Mouse (Mus musculus): ENCODE results near the gene 4931406P16Rik. TPM values are rescaled to one million over a fixed set of nuclear protein-coding genes. Genes with fewer than 3 reads are reported as not detected.

4931406P16Rik gene
- polyA plus RNA-seq, 1 experiment from 2014 or later: 23.6 TPM

GRCm38 (mm10) chr7:34308586-34308985, 4.8 kb downstream of the 4931406P16Rik start:
- Histone ChIP-seq H3K27me3 (no peaks in the 10 kb centered on the region), H3K4me1 (peaks cover 12% of the 10 kb centered on the region), H3K36me3 (no peaks in the 10 kb centered on the region), H3K4me3 (no peak overlapping the region), H3K4me2 (no peak overlapping the region), H3K9me3 (no peaks in the 10 kb centered on the region), H3K27ac (no peak overlapping the region), H3K9ac (no peak overlapping the region)
- ATAC-seq (ENCODE audit: insufficient number of reproducible peaks, insufficient read depth, low FRiP score, low TSS enrichment, low read depth): no peak
- 77% methylated on average over 5 of the region's 5 CpGs for WGBS

- H3K27me3 ChIP-seq: no peaks in the 10 kb centered on the region
- H3K36me3 ChIP-seq: 0 out of 2 replicates have a peak, but pooled peaks cover 5% of the 10 kb centered on the region
- WGBS: 74% methylated on average over 4 of the region's 4 CpGs
- H3K9ac ChIP-seq: no peak overlapping the region
- no peaks in the 10 kb centered on the region for H3K9me3 ChIP-seq
- no peak for ATAC-seq (ENCODE audit: insufficient number of reproducible peaks, insufficient read depth, low FRiP score, low TSS enrichment, low read depth)
- no peak overlapping the region for H3K4me2 ChIP-seq
- H3K27ac ChIP-seq: no peak overlapping the region
- peaks cover 12% of the 10 kb centered on the region for H3K4me1 ChIP-seq
- no peak overlapping the region for H3K4me3 ChIP-seq
Observed at GRCm38 (mm10) chr7:34305454-34305853, 7.9 kb downstream of the 4931406P16Rik start.

- no peak for ATAC-seq (ENCODE audit: insufficient number of reproducible peaks, insufficient read depth, low FRiP score, low TSS enrichment, low read depth)
- Histone ChIP-seq H3K27ac (no peak overlapping the region), H3K9ac (no peak overlapping the region), H3K4me2 (no peak overlapping the region), H3K27me3 (no peaks in the 10 kb centered on the region), H3K4me1 (peaks cover 4% of the 10 kb centered on the region; the same call in 1 of the 2 replicates), H3K9me3 (no peaks in the 10 kb centered on the region), H3K36me3 (0 out of 2 replicates have a peak, but pooled peaks cover 5% of the 10 kb centered on the region), H3K4me3 (no peak overlapping the region)
- WGBS: 88% methylated on average over 1 of the region's 1 CpGs
Observed at GRCm38 (mm10) chr7:34302651-34303050, 10.7 kb downstream of the 4931406P16Rik start.

GRCm38 (mm10) chr7:34301952-34302351, 11.4 kb downstream of the 4931406P16Rik start:
- no peak overlapping the region for H3K9ac ChIP-seq
- no peaks in the 10 kb centered on the region for H3K27me3 ChIP-seq
- no peak overlapping the region for H3K27ac ChIP-seq
- H3K4me1 ChIP-seq: peaks cover 4% of the 10 kb centered on the region; the same call in 1 of the 2 replicates
- 0 out of 2 replicates have a peak, but pooled peaks cover 5% of the 10 kb centered on the region for H3K36me3 ChIP-seq
- no peak overlapping the region for H3K4me3 ChIP-seq
- 87% methylated on average over 3 of the region's 3 CpGs for WGBS
- no peaks in the 10 kb centered on the region for H3K9me3 ChIP-seq
- no peak for ATAC-seq (ENCODE audit: insufficient number of reproducible peaks, insufficient read depth, low FRiP score, low TSS enrichment, low read depth)
- H3K4me2 ChIP-seq: no peak overlapping the region

GRCm38 (mm10) chr7:34298818-34299217, 14.5 kb downstream of the 4931406P16Rik start:
- Histone ChIP-seq H3K9ac (no peak overlapping the region), H3K27me3 (no peaks in the 10 kb centered on the region), H3K27ac (no peak overlapping the region), H3K9me3 (no peaks in the 10 kb centered on the region), H3K4me2 (no peak overlapping the region), H3K4me3 (no peak overlapping the region), H3K4me1 (peaks cover 4% of the 10 kb centered on the region; the same call in 1 of the 2 replicates), H3K36me3 (0 out of 2 replicates have a peak, but pooled peaks cover 5% of the 10 kb centered on the region)
- WGBS: 84% methylated on average over 2 of the region's 2 CpGs
- no peak for ATAC-seq (ENCODE audit: insufficient number of reproducible peaks, insufficient read depth, low FRiP score, low TSS enrichment, low read depth)

- no peak overlapping the region for H3K27ac ChIP-seq
- H3K27me3 ChIP-seq: no peaks in the 10 kb centered on the region
- H3K36me3 ChIP-seq: no peaks in the 10 kb centered on the region
- ATAC-seq (ENCODE audit: insufficient number of reproducible peaks, insufficient read depth, low FRiP score, low TSS enrichment, low read depth): no peak
- no peaks in the 10 kb centered on the region for H3K9me3 ChIP-seq
- H3K4me1 ChIP-seq: no peaks in the 10 kb centered on the region; the same call in 1 of the 2 replicates
- 88% methylated on average over 3 of the region's 3 CpGs for WGBS
- H3K4me2 ChIP-seq: no peak overlapping the region
- H3K9ac ChIP-seq: no peak overlapping the region
- H3K4me3 ChIP-seq: no peak overlapping the region
Observed at GRCm38 (mm10) chr7:34296124-34296523, 17.2 kb downstream of the 4931406P16Rik start.

- ATAC-seq (ENCODE audit: insufficient number of reproducible peaks, insufficient read depth, low FRiP score, low TSS enrichment, low read depth): no peak
- Histone ChIP-seq H3K36me3 (no peaks in the 10 kb centered on the region), H3K9ac (no peak overlapping the region), H3K4me2 (no peak overlapping the region), H3K4me3 (no peak overlapping the region), H3K27ac (no peak overlapping the region), H3K4me1 (no peaks in the 10 kb centered on the region; the same call in 1 of the 2 replicates), H3K9me3 (no peaks in the 10 kb centered on the region), H3K27me3 (no peaks in the 10 kb centered on the region)
- 93% methylated on average over 2 of the region's 2 CpGs for WGBS
Observed at GRCm38 (mm10) chr7:34292633-34293032, 20.7 kb downstream of the 4931406P16Rik start.

- H3K4me3 ChIP-seq: no peak overlapping the region
- H3K9ac ChIP-seq: no peak overlapping the region
- ATAC-seq (ENCODE audit: insufficient number of reproducible peaks, insufficient read depth, low FRiP score, low TSS enrichment, low read depth): no peak
- H3K27ac ChIP-seq: no peak overlapping the region; the same call in 1 of the 2 replicates
- H3K9me3 ChIP-seq: no peaks in the 10 kb centered on the region
- no peaks in the 10 kb centered on the region for H3K36me3 ChIP-seq
- 73% methylated on average over 1 of the region's 1 CpGs for WGBS
- no peak overlapping the region for H3K4me2 ChIP-seq
- no peaks in the 10 kb centered on the region; the same call in 1 of the 2 replicates for H3K4me1 ChIP-seq
- no peaks in the 10 kb centered on the region for H3K27me3 ChIP-seq
Observed at GRCm38 (mm10) chr7:34291265-34291664, 22.1 kb downstream of the 4931406P16Rik start.

- Histone ChIP-seq H3K9me3 (no peaks in the 10 kb centered on the region), H3K4me3 (no peak overlapping the region), H3K27ac (no peak overlapping the region), H3K9ac (no peak overlapping the region), H3K36me3 (0 out of 2 replicates have a peak, but pooled peaks cover 1% of the 10 kb centered on the region), H3K4me1 (no peaks in the 10 kb centered on the region; the same call in 1 of the 2 replicates), H3K4me2 (no peak overlapping the region), H3K27me3 (no peaks in the 10 kb centered on the region)
- no peak for ATAC-seq (ENCODE audit: insufficient number of reproducible peaks, insufficient read depth, low FRiP score, low TSS enrichment, low read depth)
Observed at GRCm38 (mm10) chr7:34290450-34291151, 22.8 kb downstream of the 4931406P16Rik start.

- H3K4me1 ChIP-seq: 0 out of 2 replicates have a peak, but pooled peaks cover 2% of the 10 kb centered on the region
- 98% methylated on average over 2 of the region's 2 CpGs for WGBS
- H3K4me3 ChIP-seq: no peak overlapping the region
- H3K9me3 ChIP-seq: no peaks in the 10 kb centered on the region
- no peaks in the 10 kb centered on the region for H3K27me3 ChIP-seq
- H3K9ac ChIP-seq: no peak overlapping the region
- ATAC-seq (ENCODE audit: insufficient number of reproducible peaks, insufficient read depth, low FRiP score, low TSS enrichment, low read depth): no peak
- no peak overlapping the region for H3K27ac ChIP-seq
- H3K4me2 ChIP-seq: no peak overlapping the region
- H3K36me3 ChIP-seq: peaks cover 9% of the 10 kb centered on the region; the same call in 1 of the 2 replicates
Observed at GRCm38 (mm10) chr7:34277656-34278055, 35.7 kb downstream of the 4931406P16Rik start.

GRCm38 (mm10) chr7:34276066-34276465, 37.3 kb downstream of the 4931406P16Rik start:
- ATAC-seq (ENCODE audit: insufficient number of reproducible peaks, insufficient read depth, low FRiP score, low TSS enrichment, low read depth): no peak
- Histone ChIP-seq H3K4me1 (0 out of 2 replicates have a peak, but pooled peaks cover 4% of the 10 kb centered on the region), H3K36me3 (peaks cover 9% of the 10 kb centered on the region; the same call in 1 of the 2 replicates), H3K27ac (no peak overlapping the region), H3K9me3 (no peaks in the 10 kb centered on the region), H3K4me3 (no peak overlapping the region), H3K9ac (no peak overlapping the region), H3K27me3 (no peaks in the 10 kb centered on the region), H3K4me2 (no peak overlapping the region)
- 92% methylated on average over 3 of the region's 3 CpGs for WGBS

GRCm38 (mm10) chr7:34272465-34272864, 40.9 kb downstream of the 4931406P16Rik start:
- no peak overlapping the region for H3K4me3 ChIP-seq
- H3K4me2 ChIP-seq: no peak overlapping the region
- H3K27ac ChIP-seq: no peak overlapping the region
- ATAC-seq (ENCODE audit: insufficient number of reproducible peaks, insufficient read depth, low FRiP score, low TSS enrichment, low read depth): no peak
- no peaks in the 10 kb centered on the region for H3K9me3 ChIP-seq
- WGBS: 52% methylated on average over 4 of the region's 4 CpGs
- H3K4me1 ChIP-seq: peaks cover 10% of the 10 kb centered on the region
- peaks cover 6% of the 10 kb centered on the region; the same call in 1 of the 2 replicates for H3K36me3 ChIP-seq
- H3K27me3 ChIP-seq: no peaks in the 10 kb centered on the region
- H3K9ac ChIP-seq: no peak overlapping the region
